Mouse (Mus musculus): ENCODE measurements around the gene Git1.

DNA sequence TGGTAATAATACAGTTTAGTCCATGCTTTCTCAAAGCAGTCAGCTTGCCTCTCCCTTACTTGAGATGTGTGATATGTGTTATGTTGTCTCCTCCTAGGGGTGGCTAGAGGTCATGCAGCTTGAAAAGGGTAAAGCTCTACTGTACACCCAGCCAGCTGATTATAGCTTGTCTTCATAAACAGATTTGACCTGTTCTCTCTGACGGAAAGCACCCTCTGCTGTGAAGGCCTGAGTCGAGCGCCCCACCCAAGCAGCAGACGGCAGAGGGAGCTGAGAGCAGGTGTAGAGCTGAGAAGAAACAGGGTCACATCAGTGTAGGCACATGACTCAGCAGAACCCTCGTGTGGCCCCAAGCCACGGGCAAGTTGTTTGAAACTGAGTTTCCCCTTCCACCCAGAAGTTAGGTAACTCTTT is 46.7 kb upstream of the Git1 start:
- no peak for TF ChIP-seq CTCF (IDR thresholded peaks at IDR 0.05; ENCODE audit: insufficient read depth, low read depth, low read length)
- no peak for TF ChIP-seq POLR2A (IDR thresholded peaks at IDR 0.05; ENCODE audit: insufficient read depth, low read depth, low read length)
